Mouse (Mus musculus) liver, postnatal 0 days (tissue): Measurements from ENCODE around the gene Gm21188.
"Not testable (repeated sequence)": the region's sequence is repeated elsewhere in the genome, so short reads cannot be mapped to it uniquely, and the experiment has no call there.

Experiments used
- CTCF ChIP-seq: sonication (generic); IDR thresholded peaks from 2 replicates; pipeline ENCODE4 v1.5.1; 2016; ENCODE audit warnings: antibody characterized with exemption, low read depth
- EP300 ChIP-seq: IDR thresholded peaks from 2 replicates; pipeline ENCODE4 v1.6.1; 2016; ENCODE audit warnings: antibody characterized with exemption, low read depth, mild to moderate bottlenecking

GRCm38 (mm10) chr13:120099327-120099726, 47.3 kb upstream of the Gm21188 start:
- not testable (repeated sequence) for TF ChIP-seq EP300, CTCF
